Mouse (Mus musculus) layer of hippocampus, postnatal 25 days (tissue): ENCODE results near the gene Olfr1418. TPM values are rescaled to one million over a fixed set of nuclear protein-coding genes. Genes with fewer than 3 reads are reported as not detected.
"Not testable (repeated sequence)": the region's sequence is repeated elsewhere in the genome, so short reads cannot be mapped to it uniquely, and the experiment has no call there.

ENCODE experiments used
- DNase-seq, 2 experiments: peaks; one replicate each; pipeline ENCODE4 v3.0.0; 2022; ENCODE audit warnings: mixed read lengths in 2 of 2, low spot score in 1 of 2; ENCODE audit errors: extremely low spot score in 1 of 2
- total RNA-seq, 2 experiments: library from RNA; stranded (reverse); gene quantifications; 2 replicates each; pipeline ENCODE4 v1.2.3; 2021

Gene Olfr1418
- total RNA-seq, result not detected

- no peak for DNase-seq
Observed at GRCm38 (mm10) chr19:11860966-11861365, at the start of gene Olfr1418. Gene Olfr1418 (minus strand): TSS chr19:11861066.

GRCm38 (mm10) chr19:11886265-11886664, 25.4 kb upstream of the Olfr1418 start, which contains the start of gene Olfr1420:
Gene Olfr1420 (plus strand): TSS chr19:11886565.
- DNase-seq, result no peak

- not testable (repeated sequence) for DNase-seq
Observed at GRCm38 (mm10) chr19:11878404-11878803, 17.5 kb upstream of the Olfr1418 start.

- no peak for DNase-seq
Observed at GRCm38 (mm10) chr19:11875006-11875405, 14.1 kb upstream of the Olfr1418 start, which contains the start of gene Olfr1419. Gene Olfr1419 (minus strand): TSS chr19:11875106.

- no peak for DNase-seq
Observed at GRCm38 (mm10) chr19:11867837-11868236, 7.0 kb upstream of the Olfr1418 start.

GRCm38 (mm10) chr19:11856506-11856905, 4.4 kb downstream of the Olfr1418 start:
- no peak for DNase-seq

GRCm38 (mm10) chr19:11854821-11855220, 6.0 kb downstream of the Olfr1418 start:
- DNase-seq, result no peak

GRCm38 (mm10) chr19:11852652-11853051, 8.2 kb downstream of the Olfr1418 start:
- no peak for DNase-seq

- no peak for DNase-seq
Observed at GRCm38 (mm10) chr19:11846333-11846732, 14.5 kb downstream of the Olfr1418 start.

- no peak for DNase-seq
Observed at GRCm38 (mm10) chr19:11839119-11839518, 21.7 kb downstream of the Olfr1418 start, which contains the start of gene Olfr1417. Gene Olfr1417 (minus strand): TSS chr19:11839219.

GRCm38 (mm10) chr19:11823346-11824065, 37.4 kb downstream of the Olfr1418 start:
- no peak for DNase-seq

- DNase-seq, result no peak
Observed at GRCm38 (mm10) chr19:11820211-11820610, 40.7 kb downstream of the Olfr1418 start.

- peak; percentile 51 to 78 for DNase-seq
Observed at GRCm38 (mm10) chr19:11819800-11820199, 41.1 kb downstream of the Olfr1418 start.

- no peak for DNase-seq
Observed at GRCm38 (mm10) chr19:11819143-11819700, 41.6 kb downstream of the Olfr1418 start, which contains the start of gene Stx3. Gene Stx3 (minus strand): TSS chr19:11819403.

- peak; percentile 33 to 44 for DNase-seq
Observed at GRCm38 (mm10) chr19:11818199-11819142, 42.4 kb downstream of the Olfr1418 start.

GRCm38 (mm10) chr19:11817586-11817985, 43.3 kb downstream of the Olfr1418 start:
- DNase-seq, result no peak

GRCm38 (mm10) chr19:11816706-11817105, 44.2 kb downstream of the Olfr1418 start:
- no peak for DNase-seq

GRCm38 (mm10) chr19:11814742-11815333, 46.0 kb downstream of the Olfr1418 start:
- no peak for DNase-seq

GRCm38 (mm10) chr19:11813649-11814048, 47.2 kb downstream of the Olfr1418 start:
- DNase-seq, result no peak

GRCm38 (mm10) chr19:11813136-11813535, 47.7 kb downstream of the Olfr1418 start:
- DNase-seq, result no peak
